Mouse (Mus musculus): Measurements from ENCODE around the gene Gtf2ird1. TPM values are rescaled to one million over a fixed set of nuclear protein-coding genes. Genes with fewer than 3 reads are reported as not detected.

Gtf2ird1 gene
- polyA plus RNA-seq, 1 experiment from 2014 or later: 122 TPM

DNA sequence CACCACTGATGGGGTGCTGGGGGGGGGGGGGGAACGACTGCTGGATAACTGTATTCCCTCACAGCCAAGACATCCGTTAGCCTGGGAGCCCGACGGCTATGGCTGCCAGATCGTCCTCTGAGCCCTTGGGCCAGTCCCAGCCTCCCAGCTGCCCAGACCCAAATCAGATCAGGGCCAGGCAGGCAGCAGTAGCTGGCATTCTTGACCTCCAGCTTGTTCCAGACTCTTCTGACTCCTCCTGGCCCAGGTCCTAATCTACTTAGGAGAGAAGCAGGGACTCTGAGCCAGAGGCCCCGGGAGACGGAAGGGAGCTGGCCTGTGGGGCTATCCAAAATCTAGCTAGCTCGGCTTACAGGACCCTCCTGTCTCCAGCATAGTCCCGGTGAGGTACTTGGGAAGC is 35.5 kb downstream of the Gtf2ird1 start:
- H3K27me3 ChIP-seq (replicated peaks; ENCODE audit: low read depth, poor library complexity, severe bottlenecking): no peaks in the 10 kb centered on the region
- peak overlapping the region; percentile 49 for H3K27ac ChIP-seq (replicated peaks)
- H3K4me3 ChIP-seq: no peak overlapping the region
- no peak for DNase-seq (ENCODE audit: low spot score)
- H3K9me3 ChIP-seq: peaks cover 4% of the 10 kb centered on the region; the same call in 1 of the 2 replicates
- 79% methylated on average over 9 of the region's 9 CpGs for WGBS
- peaks cover 23% of the 10 kb centered on the region for H3K4me1 ChIP-seq
- H3K36me3 ChIP-seq (replicated peaks): peaks cover 74% of the 10 kb centered on the region

DNA sequence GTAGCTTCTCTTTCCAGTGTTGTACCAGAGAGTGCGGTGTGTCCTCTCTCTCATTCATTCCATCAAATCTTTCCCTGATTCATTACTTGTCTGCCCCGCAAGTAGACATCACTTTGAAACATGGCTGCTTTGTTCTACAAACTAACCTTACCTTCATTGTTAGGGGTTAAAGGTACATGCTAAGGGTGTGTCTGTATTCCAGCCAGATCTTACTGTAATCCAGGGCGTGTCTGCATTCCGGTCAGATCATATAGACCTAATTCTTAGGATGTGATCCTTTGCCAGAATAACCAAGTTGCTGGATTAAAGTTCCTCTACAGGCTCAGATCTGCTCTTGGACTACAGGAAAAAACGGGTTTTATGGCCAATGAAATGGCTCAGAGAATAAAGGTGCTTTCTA is 36.8 kb downstream of the Gtf2ird1 start:
- WGBS: 92% methylated on average over 5 of the region's 5 CpGs
- Histone ChIP-seq H3K27me3 (replicated peaks; ENCODE audit: low read depth, poor library complexity, severe bottlenecking) (no peaks in the 10 kb centered on the region), H3K4me3 (no peak overlapping the region), H3K4me1 (peaks cover 23% of the 10 kb centered on the region), H3K27ac (replicated peaks) (no peak overlapping the region), H3K9me3 (peaks cover 4% of the 10 kb centered on the region; the same call in 1 of the 2 replicates), H3K36me3 (replicated peaks) (peaks cover 76% of the 10 kb centered on the region)
- DNase-seq (ENCODE audit: low spot score): no peak

DNA sequence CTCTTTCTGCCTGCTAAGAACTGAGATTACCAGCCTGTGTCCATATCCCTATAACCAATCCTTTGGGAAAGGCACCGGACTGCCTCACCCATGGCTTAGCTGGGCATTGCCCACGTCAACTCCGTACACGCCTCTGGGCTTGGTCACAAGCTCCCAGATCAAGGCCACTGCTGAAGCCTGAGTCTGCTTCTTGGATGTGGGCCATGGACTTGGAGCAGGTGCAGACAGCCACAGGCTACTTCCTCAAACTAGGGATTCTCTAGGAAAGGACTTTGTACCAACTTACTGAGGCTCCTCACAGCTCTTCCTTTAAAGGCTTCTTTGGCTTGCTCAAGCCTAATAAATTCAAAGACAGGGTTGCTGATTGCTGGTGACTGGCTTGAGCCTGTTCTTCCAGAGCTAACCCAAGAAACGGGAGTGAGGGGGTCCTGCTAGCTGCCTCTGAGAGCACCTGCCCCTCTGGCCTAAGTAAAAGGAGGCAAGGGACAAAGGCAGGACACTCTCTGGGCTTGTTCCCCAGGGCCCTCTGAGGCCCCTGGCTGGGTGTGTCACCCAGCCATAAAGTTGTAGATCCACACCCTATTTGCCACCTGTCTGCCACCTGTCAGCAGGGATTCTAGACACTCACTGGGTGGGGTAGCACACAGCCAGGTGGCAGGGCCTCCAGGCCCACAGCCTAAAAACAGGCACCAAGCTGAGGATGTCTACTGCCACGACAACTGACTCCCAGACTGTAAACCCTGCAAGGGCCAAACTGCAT is 38.0 kb downstream of the Gtf2ird1 start:
- peaks cover 23% of the 10 kb centered on the region for H3K4me1 ChIP-seq
- H3K36me3 ChIP-seq (replicated peaks): peaks cover 77% of the 10 kb centered on the region
- H3K27me3 ChIP-seq (replicated peaks; ENCODE audit: low read depth, poor library complexity, severe bottlenecking): no peaks in the 10 kb centered on the region
- no peak for DNase-seq (ENCODE audit: low spot score)
- peaks cover 4% of the 10 kb centered on the region; the same call in 1 of the 2 replicates for H3K9me3 ChIP-seq
- WGBS: 96% methylated on average over 6 of the region's 6 CpGs
- H3K4me3 ChIP-seq: no peak overlapping the region
- no peak overlapping the region for H3K27ac ChIP-seq (replicated peaks)

DNA sequence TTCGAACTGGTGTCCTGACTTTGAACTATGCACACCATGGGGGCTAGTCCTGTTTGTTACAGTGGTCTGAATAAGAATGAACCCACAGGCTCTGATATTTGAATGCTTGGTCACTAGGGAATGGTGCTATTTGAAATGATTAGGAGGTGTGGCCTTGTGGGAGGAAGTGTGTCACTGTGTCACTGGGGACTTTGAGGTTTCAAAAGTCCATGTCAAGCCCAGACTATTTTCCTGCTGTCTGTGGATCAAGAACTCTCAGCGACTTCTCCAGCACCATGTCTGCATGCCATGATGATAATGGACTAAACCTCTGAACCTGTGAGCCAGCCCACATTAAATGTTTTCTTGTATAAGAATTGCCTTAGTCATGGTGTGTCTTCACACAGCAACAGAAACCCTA is 44.2 kb downstream of the Gtf2ird1 start:
- H3K36me3 ChIP-seq (replicated peaks): peaks cover 39% of the 10 kb centered on the region
- H3K27ac ChIP-seq (replicated peaks): no peak overlapping the region
- H3K9me3 ChIP-seq: no peaks in the 10 kb centered on the region; the same call in 1 of the 2 replicates
- no peak for DNase-seq (ENCODE audit: low spot score)
- H3K4me3 ChIP-seq: no peak overlapping the region
- 94% methylated on average over 2 of the region's 2 CpGs for WGBS
- H3K27me3 ChIP-seq (replicated peaks; ENCODE audit: low read depth, poor library complexity, severe bottlenecking): no peaks in the 10 kb centered on the region
- H3K4me1 ChIP-seq: no peaks in the 10 kb centered on the region

DNA sequence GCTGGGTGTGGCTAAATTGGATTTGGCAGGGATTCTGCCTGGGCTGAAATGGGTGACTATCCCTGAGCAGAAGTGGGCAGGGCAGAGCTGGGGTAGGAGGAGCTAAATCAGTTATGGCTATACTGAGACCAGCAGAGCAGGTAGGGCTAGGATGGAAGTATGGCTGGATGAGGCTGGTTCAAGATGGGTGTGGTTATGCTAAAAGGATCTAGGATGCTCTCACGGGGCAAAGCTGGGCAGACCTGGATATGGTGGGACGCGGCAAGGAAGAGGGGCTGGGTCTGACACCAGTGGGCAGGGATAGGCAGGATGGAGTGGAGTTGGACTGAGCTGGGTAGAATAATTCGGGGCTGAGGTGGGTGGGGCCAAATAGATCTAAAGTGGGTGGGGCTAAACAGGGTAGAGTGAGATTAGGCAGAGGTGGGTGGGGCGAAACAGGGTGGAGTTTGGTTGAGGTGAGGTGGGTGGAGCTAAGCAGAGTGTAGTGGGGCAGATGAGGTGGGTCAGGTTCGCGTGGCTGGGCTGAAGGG is 46.1 kb downstream of the Gtf2ird1 start:
- peaks cover 19% of the 10 kb centered on the region for H3K36me3 ChIP-seq (replicated peaks)
- no peaks in the 10 kb centered on the region for H3K27me3 ChIP-seq (replicated peaks; ENCODE audit: low read depth, poor library complexity, severe bottlenecking)
- no peaks in the 10 kb centered on the region for H3K4me1 ChIP-seq
- no peak overlapping the region for H3K27ac ChIP-seq (replicated peaks)
- H3K9me3 ChIP-seq: no peaks in the 10 kb centered on the region
- no peak for DNase-seq (ENCODE audit: low spot score)
- no peak overlapping the region for H3K4me3 ChIP-seq
- WGBS: 95% methylated on average over 7 of the region's 7 CpGs

DNA sequence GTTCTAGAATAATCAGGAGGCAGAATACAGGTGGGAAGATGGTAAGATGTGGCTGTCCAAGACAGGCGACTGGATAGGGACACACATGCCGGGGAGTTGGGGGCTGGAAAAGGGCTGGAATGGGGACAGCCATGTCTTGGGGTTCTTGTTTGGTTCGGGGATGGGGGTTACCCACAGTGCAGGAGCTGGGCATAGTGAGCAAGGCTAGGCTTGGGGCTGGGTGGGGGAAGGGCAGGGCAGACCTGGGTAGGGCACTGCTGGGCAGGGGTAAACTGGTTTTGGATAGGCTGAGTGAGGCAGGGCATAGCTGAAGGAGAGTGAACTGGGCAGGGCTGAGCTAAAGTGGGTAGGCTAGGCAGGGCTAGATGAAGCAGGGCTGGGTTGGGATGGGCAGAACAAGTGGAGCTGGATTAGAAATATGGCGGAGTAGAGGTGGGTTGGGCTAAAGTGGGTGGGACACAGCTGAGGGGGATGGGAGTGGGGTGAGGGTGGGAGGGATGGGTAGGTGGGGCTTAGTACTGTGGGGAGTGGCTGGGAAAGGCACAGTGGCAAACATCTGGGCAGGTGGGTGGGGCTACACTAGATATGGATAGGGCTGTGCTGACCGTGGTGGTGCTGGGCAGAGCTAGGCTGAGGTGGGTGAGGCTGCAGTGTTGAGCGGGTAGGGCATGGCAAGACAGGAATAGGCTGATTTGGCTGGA is 46.8 kb downstream of the Gtf2ird1 start:
- no peaks in the 10 kb centered on the region for H3K27me3 ChIP-seq (replicated peaks; ENCODE audit: low read depth, poor library complexity, severe bottlenecking)
- no peak for DNase-seq (ENCODE audit: low spot score)
- 95% methylated on average over 6 of the region's 6 CpGs for WGBS
- H3K4me1 ChIP-seq: no peaks in the 10 kb centered on the region
- H3K36me3 ChIP-seq (replicated peaks): peaks cover 13% of the 10 kb centered on the region
- no peak overlapping the region for H3K4me3 ChIP-seq
- H3K9me3 ChIP-seq: no peaks in the 10 kb centered on the region
- no peak overlapping the region for H3K27ac ChIP-seq (replicated peaks)

DNA sequence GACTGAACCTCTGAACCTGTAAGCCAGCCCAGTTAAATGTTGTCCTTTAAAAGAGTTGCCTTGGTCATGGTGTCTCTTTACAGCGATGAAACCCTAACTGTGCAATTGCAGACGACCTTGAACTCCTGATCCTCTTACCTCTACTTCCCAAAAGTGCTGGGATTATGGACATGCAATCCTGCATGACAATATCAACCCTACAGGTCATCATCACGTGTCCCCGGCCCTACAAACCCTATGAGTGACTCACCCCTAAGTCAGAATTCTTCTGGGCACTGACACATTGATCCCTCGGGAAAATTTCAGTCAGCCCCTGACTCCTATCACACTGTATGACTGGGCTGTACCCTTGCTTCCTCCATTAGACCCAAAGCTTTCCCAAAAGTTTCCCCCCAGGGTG is 48.4 kb downstream of the Gtf2ird1 start:
- 91% methylated on average over 5 of the region's 5 CpGs for WGBS
- no peaks in the 10 kb centered on the region for H3K9me3 ChIP-seq
- H3K27ac ChIP-seq (replicated peaks): no peak overlapping the region
- no peaks in the 10 kb centered on the region for H3K4me1 ChIP-seq
- no peak for DNase-seq (ENCODE audit: low spot score)
- no peak overlapping the region for H3K4me3 ChIP-seq
- H3K36me3 ChIP-seq (replicated peaks): no peaks in the 10 kb centered on the region
- H3K27me3 ChIP-seq (replicated peaks; ENCODE audit: low read depth, poor library complexity, severe bottlenecking): no peaks in the 10 kb centered on the region

DNA sequence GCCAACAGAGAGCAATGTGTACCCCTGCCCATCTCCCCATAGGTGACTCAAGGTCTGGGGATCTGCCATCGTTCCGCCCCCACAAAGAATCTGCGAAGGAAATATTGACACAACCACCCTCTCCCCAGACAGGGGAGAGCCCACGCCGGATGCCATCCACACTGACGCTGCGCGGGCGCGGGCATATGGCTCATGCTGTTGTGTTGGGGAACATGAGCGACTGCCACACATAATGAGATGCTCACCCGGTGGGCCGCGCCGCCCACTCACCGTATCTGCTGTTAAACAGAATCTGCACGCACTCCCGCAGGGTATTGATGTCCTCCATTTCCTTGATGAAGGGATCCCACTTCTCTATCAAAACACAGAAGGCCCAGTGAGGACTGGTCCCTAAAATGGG is 54.7 kb downstream of the Gtf2ird1 start:
- no peak for DNase-seq (ENCODE audit: low spot score)
- no peak overlapping the region for H3K27ac ChIP-seq (replicated peaks)
- H3K36me3 ChIP-seq (replicated peaks): no peaks in the 10 kb centered on the region
- H3K9me3 ChIP-seq: no peaks in the 10 kb centered on the region
- peaks cover 7% of the 10 kb centered on the region for H3K4me1 ChIP-seq
- WGBS: 97% methylated on average over 18 of the region's 18 CpGs
- no peak overlapping the region for H3K4me3 ChIP-seq
- no peaks in the 10 kb centered on the region for H3K27me3 ChIP-seq (replicated peaks; ENCODE audit: low read depth, poor library complexity, severe bottlenecking)

DNA sequence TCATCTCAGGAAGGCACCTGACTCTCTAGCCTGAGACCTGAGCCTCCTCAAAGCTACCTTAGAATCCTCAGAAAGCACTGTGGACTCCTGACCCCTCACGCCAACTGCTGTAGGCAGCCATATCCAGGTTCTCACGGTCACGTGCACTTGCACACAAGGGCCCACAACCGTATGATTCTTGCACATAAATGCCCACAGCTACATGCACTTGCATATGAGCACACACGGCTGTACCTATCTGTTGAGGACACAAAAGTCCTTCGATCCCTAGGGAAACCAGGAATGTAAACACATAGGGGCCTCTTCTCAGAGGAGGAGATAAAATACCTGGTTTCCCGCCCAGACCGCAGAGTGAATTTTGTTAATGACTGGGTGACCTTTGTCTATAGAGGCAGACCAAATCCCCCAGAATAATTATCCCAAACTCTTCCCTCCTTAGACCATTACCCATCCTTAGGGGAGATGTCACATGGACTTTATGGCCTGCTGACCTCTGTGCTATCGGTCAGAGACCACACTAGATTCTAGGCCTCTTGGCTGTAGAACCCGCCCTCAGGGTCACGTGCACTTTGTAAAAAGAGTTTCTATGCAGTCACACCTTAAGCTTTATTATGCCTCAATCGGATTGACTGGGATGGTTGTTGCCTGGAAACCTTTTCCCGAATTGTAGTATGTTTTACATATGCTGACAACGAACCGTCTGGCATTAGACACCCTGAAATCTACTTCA is 58.9 kb downstream of the Gtf2ird1 start:
- peaks cover 34% of the 10 kb centered on the region for H3K4me1 ChIP-seq
- peaks cover 5% of the 10 kb centered on the region; the same call in 1 of the 2 replicates for H3K9me3 ChIP-seq
- H3K27me3 ChIP-seq (replicated peaks; ENCODE audit: low read depth, poor library complexity, severe bottlenecking): no peaks in the 10 kb centered on the region
- WGBS: 91% methylated on average over 15 of the region's 15 CpGs
- no peak for DNase-seq (ENCODE audit: low spot score)
- H3K36me3 ChIP-seq (replicated peaks): no peaks in the 10 kb centered on the region
- peak overlapping the region; percentile 81; the same call in 1 of the 2 replicates for H3K27ac ChIP-seq (replicated peaks)
- no peak overlapping the region for H3K4me3 ChIP-seq

DNA sequence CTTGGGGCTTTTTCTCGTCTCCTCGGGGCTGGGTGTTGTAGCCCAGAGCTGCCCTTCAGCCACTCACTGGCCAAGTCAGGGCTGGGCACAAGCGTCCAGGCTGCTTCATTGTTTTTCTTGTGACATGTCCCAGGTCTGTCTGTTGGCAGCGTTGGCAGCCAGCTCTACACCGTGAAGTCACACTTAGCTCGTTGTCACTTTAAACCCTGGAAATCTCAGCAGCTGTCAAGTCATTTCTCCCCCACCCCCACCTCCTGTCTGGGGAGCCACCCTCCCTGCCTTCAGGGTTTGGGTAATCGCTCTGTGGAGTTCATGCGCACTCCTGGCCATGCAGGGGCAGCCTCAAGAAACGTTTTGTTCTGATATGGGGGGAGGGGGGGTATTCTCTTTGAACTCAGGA is 60.0 kb downstream of the Gtf2ird1 start:
- Histone ChIP-seq H3K4me1 (peaks cover 34% of the 10 kb centered on the region), H3K27ac (replicated peaks) (peak overlapping the region; percentile 81), H3K4me3 (no peak overlapping the region), H3K27me3 (replicated peaks; ENCODE audit: low read depth, poor library complexity, severe bottlenecking) (no peaks in the 10 kb centered on the region), H3K36me3 (replicated peaks) (no peaks in the 10 kb centered on the region), H3K9me3 (peaks cover 5% of the 10 kb centered on the region; the same call in 1 of the 2 replicates)
- DNase-seq (ENCODE audit: low spot score): peak; percentile 26
- WGBS: 73% methylated on average over 9 of the region's 9 CpGs

DNA sequence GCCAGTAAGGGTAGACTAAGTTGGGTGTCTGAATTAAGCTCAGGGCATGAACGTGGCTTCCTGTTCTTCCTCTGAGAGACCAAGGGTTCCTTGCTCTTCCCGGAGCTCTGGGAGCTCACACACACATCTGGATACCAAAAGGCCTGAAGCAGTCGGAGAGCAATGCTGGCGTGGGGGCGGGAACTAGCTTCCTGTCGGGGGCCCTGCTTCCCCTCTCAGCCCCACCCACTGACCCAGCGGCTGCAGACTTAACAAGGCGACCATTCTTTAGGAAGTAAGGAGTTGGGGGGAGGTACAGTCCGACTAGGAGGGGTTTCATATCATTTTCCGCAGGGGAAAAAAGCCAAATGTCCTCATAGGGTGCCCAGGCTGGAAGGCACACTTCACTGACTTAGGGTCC is 61.9 kb downstream of the Gtf2ird1 start:
- H3K36me3 ChIP-seq (replicated peaks): no peaks in the 10 kb centered on the region
- H3K27ac ChIP-seq (replicated peaks): peak overlapping the region; percentile 81
- peaks cover 5% of the 10 kb centered on the region; the same call in 1 of the 2 replicates for H3K9me3 ChIP-seq
- no peaks in the 10 kb centered on the region for H3K27me3 ChIP-seq (replicated peaks; ENCODE audit: low read depth, poor library complexity, severe bottlenecking)
- WGBS: 20% methylated on average over 10 of the region's 10 CpGs
- H3K4me3 ChIP-seq: peak overlapping the region; percentile 19
- H3K4me1 ChIP-seq: peaks cover 34% of the 10 kb centered on the region
- DNase-seq (ENCODE audit: low spot score): peak; percentile 92

DNA sequence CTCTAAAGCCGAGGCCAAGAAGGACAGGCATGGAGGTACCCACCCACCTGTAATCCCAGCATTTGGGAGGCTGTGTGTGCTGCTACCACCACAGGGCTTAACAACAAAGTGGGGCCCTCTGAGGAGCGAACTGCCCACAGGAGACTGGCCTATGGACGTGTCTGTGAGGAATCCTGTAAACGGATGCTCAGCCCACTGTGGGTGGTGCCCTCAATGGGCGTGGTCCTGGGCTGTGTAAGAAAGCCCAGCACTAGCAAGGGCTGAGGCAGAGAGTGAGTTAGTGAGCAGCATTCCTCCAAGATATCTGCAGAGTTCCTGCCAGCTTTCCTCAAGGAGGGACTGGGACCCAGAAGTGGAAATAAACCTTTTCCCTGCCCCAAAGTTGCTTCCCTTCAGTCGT is 62.9 kb downstream of the Gtf2ird1 start:
- DNase-seq (ENCODE audit: low spot score): peak; percentile 18
- no peaks in the 10 kb centered on the region for H3K27me3 ChIP-seq (replicated peaks; ENCODE audit: low read depth, poor library complexity, severe bottlenecking)
- 73% methylated on average over 6 of the region's 6 CpGs for WGBS
- H3K36me3 ChIP-seq (replicated peaks): no peaks in the 10 kb centered on the region
- no peak overlapping the region for H3K4me3 ChIP-seq
- peak overlapping the region; percentile 81 for H3K27ac ChIP-seq (replicated peaks)
- H3K4me1 ChIP-seq: peaks cover 34% of the 10 kb centered on the region
- peaks cover 10% of the 10 kb centered on the region; the same call in 1 of the 2 replicates for H3K9me3 ChIP-seq
